Mouse (Mus musculus): ENCODE measurements at regions not wholly inside any gene's neighbourhood (a gene's known extent, or its start where the extent isn't known, plus 50 kb on each side); places are given as distances from the start of the nearest gene placed in this dataset.

DNA sequence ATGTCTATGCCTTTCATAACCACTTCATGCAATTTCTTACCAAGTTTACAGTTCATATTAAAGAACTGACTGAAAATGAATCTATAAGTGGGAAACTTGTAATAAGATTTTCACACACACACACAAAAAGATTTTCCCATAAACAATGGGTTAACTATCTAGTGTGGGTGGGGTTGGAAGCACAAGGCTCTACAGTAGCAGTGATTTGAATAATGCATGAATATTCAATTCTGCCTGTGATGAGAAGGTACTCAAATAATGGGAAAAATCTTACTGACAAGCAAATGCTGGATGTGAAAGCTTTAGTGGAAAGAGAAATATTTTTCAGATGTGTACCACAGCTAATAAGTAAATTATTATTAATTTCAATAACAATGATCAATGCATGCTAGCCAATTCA is 224.3 kb downstream of the Cetn3 start:
- Histone ChIP-seq H3K4me1 (ENCODE audit: control insufficient read depth in 1 of 2, insufficient read depth in 2 of 2, low read length in 2 of 2) (no peaks in the 10 kb centered on the region), H3K27ac (ENCODE audit: control insufficient read depth, low read depth, low read length) (no peak overlapping the region), H3K9me3 (replicated peaks; ENCODE audit: insufficient read depth, low read length) (no peaks in the 10 kb centered on the region), H3K79me2 (ENCODE audit: control insufficient read depth, insufficient read depth, low read length, poor library complexity) (no peaks in the 10 kb centered on the region), H3K36me3 (ENCODE audit: control insufficient read depth in 1 of 2, insufficient read depth in 2 of 2, low read length in 2 of 2) (no peaks in the 10 kb centered on the region), H3K27me3 (ENCODE audit: control insufficient read depth in 1 of 2, insufficient read depth in 2 of 2, low read length in 2 of 2) (no peaks in the 10 kb centered on the region), H3K9ac (ENCODE audit: control insufficient read depth, low read depth, low read length, poor library complexity, severe bottlenecking) (no peak overlapping the region), H3K4me3 (ENCODE audit: control insufficient read depth in 1 of 2, insufficient read depth in 1 of 2, low read depth in 2 of 2, low read length in 2 of 2) (no peak overlapping the region)
- DNase-seq (ENCODE audit: low read depth, low spot score), result no peak
- no peak for TF ChIP-seq ELF1 (IDR thresholded peaks at IDR 0.05; ENCODE audit: low read depth, low read length)
- no peak for TF ChIP-seq USF1 (IDR thresholded peaks at IDR 0.05; ENCODE audit: low read depth, low read length)
- TF ChIP-seq POLR2AphosphoS5 (IDR thresholded peaks at IDR 0.05; ENCODE audit: borderline replicate concordance, low read depth, low read length), result no peak
- TF ChIP-seq BHLHE40 (IDR thresholded peaks at IDR 0.05; ENCODE audit: borderline replicate concordance, low read depth, low read length), result no peak

DNA sequence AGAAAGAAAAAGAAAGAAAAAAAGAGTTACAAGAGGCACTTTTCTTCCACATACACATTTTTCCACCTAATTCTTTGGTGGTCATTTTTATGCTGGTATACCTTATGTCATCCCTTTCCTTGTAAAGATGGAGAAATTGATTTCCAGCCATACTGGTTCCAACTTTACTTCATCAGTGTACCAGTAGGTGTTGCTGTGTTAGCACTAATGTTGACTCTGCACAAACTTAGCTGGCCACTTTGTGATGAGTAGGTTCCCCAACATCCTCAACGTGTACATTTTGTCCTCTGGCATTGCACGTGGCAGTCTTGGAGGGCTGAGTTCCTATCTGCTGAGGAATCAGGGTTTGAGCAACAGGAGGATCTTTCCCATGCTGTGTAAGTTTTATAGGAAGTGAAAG is 256.7 kb downstream of the Cetn3 start:
- H3K27ac ChIP-seq (ENCODE audit: control insufficient read depth, low read depth, low read length), result no peak overlapping the region
- no peaks in the 10 kb centered on the region for H3K9me3 ChIP-seq (replicated peaks; ENCODE audit: insufficient read depth, low read length)
- no peaks in the 10 kb centered on the region for H3K27me3 ChIP-seq (ENCODE audit: control insufficient read depth in 1 of 2, insufficient read depth in 2 of 2, low read length in 2 of 2)
- H3K9ac ChIP-seq (ENCODE audit: control insufficient read depth, low read depth, low read length, poor library complexity, severe bottlenecking), result no peak overlapping the region
- no peak overlapping the region for H3K4me3 ChIP-seq (ENCODE audit: control insufficient read depth in 1 of 2, insufficient read depth in 1 of 2, low read depth in 2 of 2, low read length in 2 of 2)
- H3K79me2 ChIP-seq (ENCODE audit: control insufficient read depth, insufficient read depth, low read length, poor library complexity), result no peaks in the 10 kb centered on the region
- no peaks in the 10 kb centered on the region for H3K4me1 ChIP-seq (ENCODE audit: control insufficient read depth in 1 of 2, insufficient read depth in 2 of 2, low read length in 2 of 2)
- DNase-seq (ENCODE audit: low read depth, low spot score), result peak; percentile 7
- no peaks in the 10 kb centered on the region for H3K36me3 ChIP-seq (ENCODE audit: control insufficient read depth in 1 of 2, insufficient read depth in 2 of 2, low read length in 2 of 2)
- TF ChIP-seq RAD21 (IDR thresholded peaks at IDR 0.05; ENCODE audit: low read depth, low read length) (peak; percentile 50), ETS1 (IDR thresholded peaks at IDR 0.05; ENCODE audit: low read depth, low read length) (no peak), ZNF384 (IDR thresholded peaks at IDR 0.05; ENCODE audit: low read depth, low read length) (no peak), E2F4 (IDR thresholded peaks at IDR 0.05; ENCODE audit: borderline replicate concordance, low read depth, low read length) (no peak), POLR2AphosphoS5 (IDR thresholded peaks at IDR 0.05; ENCODE audit: borderline replicate concordance, low read depth, low read length) (no peak), MYC (IDR thresholded peaks at IDR 0.05; ENCODE audit: low read depth, low read length) (no peak), CHD1 (IDR thresholded peaks at IDR 0.05; ENCODE audit: low read depth, low read length) (no peak), USF2 (IDR thresholded peaks at IDR 0.05; ENCODE audit: borderline replicate concordance in 1 of 2, insufficient read depth in 1 of 2, low read depth in 1 of 2, low read length in 2 of 2) (no peak), GATA1 (IDR thresholded peaks at IDR 0.05; ENCODE audit: low read depth, low read length) (no peak), USF1 (IDR thresholded peaks at IDR 0.05; ENCODE audit: low read depth, low read length) (no peak), TBP (IDR thresholded peaks at IDR 0.05; ENCODE audit: low read depth, low read length) (no peak), CHD2 (IDR thresholded peaks at IDR 0.05; ENCODE audit: low read length) (no peak), MAZ (IDR thresholded peaks at IDR 0.05; ENCODE audit: low read depth, low read length) (no peak), CTCF (IDR thresholded peaks at IDR 0.05 in 2 of 3, conservative IDR thresholded peaks at IDR 0.05 in 1 of 3; ENCODE audit: control insufficient read depth in 1 of 3, insufficient read depth in 1 of 3, low read depth in 2 of 3, low read length in 3 of 3, poor library complexity in 1 of 3, severe bottlenecking in 1 of 3) (peak in 1 of 3 experiments; percentile 39; a peak in 2 of 6 replicates), ELF1 (IDR thresholded peaks at IDR 0.05; ENCODE audit: low read depth, low read length) (no peak), ZC3H11A (IDR thresholded peaks at IDR 0.05; ENCODE audit: low read depth, low read length) (peak; percentile 22; the same call in 1 of the 2 replicates), NRF1 (IDR thresholded peaks at IDR 0.05; ENCODE audit: insufficient read depth, low read depth, low read length, poor library complexity, severe bottlenecking) (no peak), MEF2A (IDR thresholded peaks at IDR 0.05; ENCODE audit: extremely low read depth, insufficient replicate concordance, low read depth, low read length, poor library complexity, severe bottlenecking) (no peak), RCOR1 (IDR thresholded peaks at IDR 0.05; ENCODE audit: low read depth, low read length) (no peak), MAFK (IDR thresholded peaks at IDR 0.05; ENCODE audit: borderline replicate concordance, low read depth, low read length) (no peak), MYB (IDR thresholded peaks at IDR 0.05; ENCODE audit: low read depth, low read length) (no peak), SMC3 (IDR thresholded peaks at IDR 0.05; ENCODE audit: low read depth, low read length) (peak; percentile 24), TCF12 (IDR thresholded peaks at IDR 0.05; ENCODE audit: low read depth, low read length) (no peak), HCFC1 (IDR thresholded peaks at IDR 0.05; ENCODE audit: low read depth, low read length) (no peak), ZKSCAN1 (IDR thresholded peaks at IDR 0.05; ENCODE audit: low read depth, low read length) (no peak), KAT2A (conservative IDR thresholded peaks at IDR 0.05; ENCODE audit: low read depth, low read length) (no peak), ZMIZ1 (IDR thresholded peaks at IDR 0.05; ENCODE audit: low read depth, low read length) (no peak), UBTF (IDR thresholded peaks at IDR 0.05; ENCODE audit: borderline replicate concordance, insufficient read depth, low read depth, low read length) (no peak), JUND (IDR thresholded peaks at IDR 0.05; ENCODE audit: low read depth, low read length) (no peak), TAL1 (IDR thresholded peaks at IDR 0.05; ENCODE audit: low read length) (no peak)

Measured in MEL (cell line).